In genomic region chr1:74332930-74333329, GRCm38 (mm10) we compare ENCODE assay signal across 1 mouse cellular context.
TF ChIP-seq lines count a peak whose summit lies in the region.

No protein-coding gene starts in this region.

TF ChIP-seq in MEL, 35 proteins besides CTCF, POLR2A, EP300 and RAD21:
- no peak for TF ChIP-seq MYC (IDR thresholded peaks at IDR 0.05; ENCODE audit: low read depth, low read length)
